Mouse (Mus musculus) CH12.LX (cell line): ENCODE data around the gene Ubtd2. TPM values are rescaled to one million over a fixed set of nuclear protein-coding genes. Genes with fewer than 3 reads are reported as not detected.
A peak's percentile ranks its signal among the peaks of the same experiment; 100 is the strongest.

Experiments used
- DNase-seq: peaks from one replicate; pipeline ENCODE4 v3.0.0-alpha.2; 2013; ENCODE audit errors: extremely low read depth
- H3K27ac ChIP-seq: 2 replicates; pipeline ENCODE4 v1.5.1; 2012; ENCODE audit warnings: low read depth, mild to moderate bottlenecking, control low read depth, moderate library complexity; ENCODE audit not compliant: insufficient read depth
- H3K27me3 ChIP-seq: replicated peaks from 2 replicates; pipeline ENCODE3; 2012; ENCODE audit warnings: inconsistent platforms
- H3K36me3 ChIP-seq, 2 experiments: replicated peaks in 1 of 2; 2 replicates each; pipeline versions ENCODE3 to v1.6.1; 2012; ENCODE audit warnings: inconsistent platforms in 1 of 2, low read length in 1 of 2, mild to moderate bottlenecking in 1 of 2, mixed read lengths in 1 of 2, moderate library complexity in 1 of 2; ENCODE audit not compliant: control insufficient read depth in 1 of 2, insufficient read depth in 1 of 2
- H3K4me1 ChIP-seq, 2 experiments: 2 replicates each; pipeline ENCODE4 v1.6.1; 2012; ENCODE audit warnings: inconsistent platforms in 1 of 2, moderate library complexity in 1 of 2; ENCODE audit not compliant: insufficient read depth in 2 of 2, control insufficient read depth in 1 of 2
- H3K4me2 ChIP-seq: 2 replicates; pipeline ENCODE4 v1.6.1; 2012; ENCODE audit warnings: low read depth, mild to moderate bottlenecking, control low read depth; ENCODE audit not compliant: poor library complexity, insufficient read depth, severe bottlenecking
- H3K4me3 ChIP-seq, 3 experiments: fragments of 150-350 bp in 1 of 3; sonication (generic) in 1 of 3; replicated peaks in 1 of 3; 2 replicates each; pipeline versions ENCODE3 to v1.5.1; 2011 to 2012; ENCODE audit warnings: low read depth in 2 of 3, low read length in 2 of 3, mild to moderate bottlenecking in 2 of 3, moderate library complexity in 2 of 3, control low read depth in 1 of 3, improper control_type of control experiment in 1 of 3, inconsistent platforms in 1 of 3, mixed read lengths in 1 of 3; ENCODE audit not compliant: poor library complexity in 1 of 3
- H3K79me2 ChIP-seq: replicated peaks from 2 replicates; pipeline ENCODE4 v1.6.1; 2012; ENCODE audit warnings: mild to moderate bottlenecking, moderate library complexity; ENCODE audit not compliant: control insufficient read depth, poor library complexity, insufficient read depth, severe bottlenecking; ENCODE audit errors: extremely low read depth
- H3K9ac ChIP-seq: 2 replicates; pipeline ENCODE4 v1.6.1; 2012; ENCODE audit warnings: low read depth, mild to moderate bottlenecking, control low read depth, moderate library complexity; ENCODE audit not compliant: insufficient read depth
- H3K9me3 ChIP-seq: replicated peaks from 2 replicates; pipeline ENCODE3; 2012; ENCODE audit warnings: low read length, inconsistent platforms, mixed read lengths
- BHLHE40 ChIP-seq: IDR thresholded peaks from 2 replicates; pipeline ENCODE4 v1.6.1; 2011; ENCODE audit warnings: mild to moderate bottlenecking, low read depth, low read length, improper control_type of control experiment
- CHD1 ChIP-seq: IDR thresholded peaks from 2 replicates; pipeline ENCODE4 v1.6.1; 2012; ENCODE audit warnings: low read depth, low read length, improper control_type of control experiment, inconsistent platforms
- E2F4 ChIP-seq: IDR thresholded peaks from 2 replicates; pipeline ENCODE4 v1.6.1; 2011; ENCODE audit warnings: low read depth, low read length, improper control_type of control experiment; ENCODE audit not compliant: insufficient replicate concordance
- ELF1 ChIP-seq: IDR thresholded peaks from 2 replicates; pipeline ENCODE4 v1.6.1; 2014; ENCODE audit warnings: low read depth, mild to moderate bottlenecking, inconsistent platforms, low read length, improper control_type of control experiment
- EP300 ChIP-seq: IDR thresholded peaks from 2 replicates; pipeline ENCODE4 v1.6.1; 2011; ENCODE audit warnings: low read length, improper control_type of control experiment
- IRF4 ChIP-seq: IDR thresholded peaks from 2 replicates; pipeline ENCODE4 v1.6.1; 2014; ENCODE audit warnings: low read depth, mild to moderate bottlenecking, inconsistent platforms, low read length, improper control_type of control experiment
- JUND ChIP-seq: conservative IDR thresholded peaks from 2 replicates; pipeline ENCODE4 v1.6.1; 2011; ENCODE audit warnings: low read depth, low read length, improper control_type of control experiment
- KAT2A ChIP-seq: IDR thresholded peaks from 2 replicates; pipeline ENCODE4 v1.6.1; 2012; ENCODE audit warnings: low read length, improper control_type of control experiment, inconsistent platforms; ENCODE audit not compliant: insufficient replicate concordance
- MAFK ChIP-seq: IDR thresholded peaks from 2 replicates; pipeline ENCODE4 v1.6.1; 2011; ENCODE audit warnings: low read length, improper control_type of control experiment; ENCODE audit not compliant: insufficient replicate concordance
- MAZ ChIP-seq: IDR thresholded peaks from 2 replicates; pipeline ENCODE4 v1.6.1; 2012; ENCODE audit warnings: low read depth, mild to moderate bottlenecking, inconsistent platforms, low read length, improper control_type of control experiment, moderate library complexity
- MXI1 ChIP-seq: IDR thresholded peaks from 2 replicates; pipeline ENCODE4 v1.6.1; 2011; ENCODE audit warnings: mild to moderate bottlenecking, low read depth, low read length, improper control_type of control experiment
- MYC ChIP-seq: IDR thresholded peaks from 2 replicates; pipeline ENCODE4 v1.6.1; 2011; ENCODE audit warnings: low read depth, mild to moderate bottlenecking, improper control_type of control experiment, low read length
- NELFE ChIP-seq: IDR thresholded peaks from 2 replicates; pipeline ENCODE4 v1.6.1; 2011; ENCODE audit warnings: low read depth, low read length, improper control_type of control experiment
- NRF1 ChIP-seq: IDR thresholded peaks from 2 replicates; pipeline ENCODE4 v1.6.1; 2014; ENCODE audit warnings: low read depth, mild to moderate bottlenecking, inconsistent platforms, low read length, improper control_type of control experiment, moderate library complexity
- POLR2A ChIP-seq: IDR thresholded peaks from 2 replicates; pipeline ENCODE4 v1.6.1; 2011; ENCODE audit warnings: low read depth, mild to moderate bottlenecking, improper control_type of control experiment, low read length
- RCOR1 ChIP-seq: conservative IDR thresholded peaks from 2 replicates; pipeline ENCODE4 v1.6.1; 2012; ENCODE audit warnings: low read depth, mild to moderate bottlenecking, inconsistent platforms, low read length, improper control_type of control experiment
- SMC3 ChIP-seq: IDR thresholded peaks from 2 replicates; pipeline ENCODE4 v1.6.1; 2011; ENCODE audit warnings: low read depth, low read length, improper control_type of control experiment
- TBP ChIP-seq: conservative IDR thresholded peaks from 2 replicates; pipeline ENCODE4 v1.6.1; 2011; ENCODE audit warnings: low read depth, low read length, improper control_type of control experiment
- TCF12 ChIP-seq: IDR thresholded peaks from 2 replicates; pipeline ENCODE4 v1.6.1; 2014; ENCODE audit warnings: low read depth, mild to moderate bottlenecking, inconsistent platforms, low read length, improper control_type of control experiment
- ZKSCAN1 ChIP-seq: IDR thresholded peaks from 2 replicates; pipeline ENCODE4 v1.6.1; 2012; ENCODE audit warnings: low read depth, inconsistent platforms, low read length, improper control_type of control experiment, borderline replicate concordance
- ZMIZ1 ChIP-seq: IDR thresholded peaks from 2 replicates; pipeline ENCODE4 v1.6.1; 2012; ENCODE audit warnings: low read depth, mild to moderate bottlenecking, inconsistent platforms, low read length, improper control_type of control experiment
- dilution Hi-C: fragments of 300-500 bp; cut with MboI; formaldehyde crosslinking; loops from 2 replicates; pipeline ENCODE4 v1.14.3; 2020; ENCODE audit warnings: low sequenced_read_pairs; ENCODE audit not compliant: extremely low pct_unique_long_range_greater_than_20kb, extremely low pct_ligation_motif_present
- in situ Hi-C: fragments of 300-500 bp; cut with MboI; formaldehyde crosslinking; loops from 3 replicates; pipeline ENCODE4 v1.14.3; 2019; ENCODE audit warnings: low sequenced_read_pairs, low pct_ligation_motif_present, low pct_unique_long_range_greater_than_20kb, mixed read lengths
- polyA plus RNA-seq: library from polyadenylated mRNA; unstranded; fragments of >175 nt; gene quantifications from 2 replicates; pipeline ENCODE4 v1.2.1, GENCODE M21; 2012; ENCODE audit warnings: low read depth; ENCODE audit not compliant: insufficient read length
- total RNA-seq, 2 experiments: library from RNA; depleted of rRNA; stranded (reverse); fragments of 300-350 nt in 1 of 2; fragments of >200 nt in 1 of 2; gene quantifications; 2 replicates each; pipeline ENCODE4 v1.2.3; 2012 to 2014

Ubtd2 gene
- total and polyA plus RNA-seq, 3 experiments = 10.3 to 18.2 (median 17.8) TPM

DNA sequence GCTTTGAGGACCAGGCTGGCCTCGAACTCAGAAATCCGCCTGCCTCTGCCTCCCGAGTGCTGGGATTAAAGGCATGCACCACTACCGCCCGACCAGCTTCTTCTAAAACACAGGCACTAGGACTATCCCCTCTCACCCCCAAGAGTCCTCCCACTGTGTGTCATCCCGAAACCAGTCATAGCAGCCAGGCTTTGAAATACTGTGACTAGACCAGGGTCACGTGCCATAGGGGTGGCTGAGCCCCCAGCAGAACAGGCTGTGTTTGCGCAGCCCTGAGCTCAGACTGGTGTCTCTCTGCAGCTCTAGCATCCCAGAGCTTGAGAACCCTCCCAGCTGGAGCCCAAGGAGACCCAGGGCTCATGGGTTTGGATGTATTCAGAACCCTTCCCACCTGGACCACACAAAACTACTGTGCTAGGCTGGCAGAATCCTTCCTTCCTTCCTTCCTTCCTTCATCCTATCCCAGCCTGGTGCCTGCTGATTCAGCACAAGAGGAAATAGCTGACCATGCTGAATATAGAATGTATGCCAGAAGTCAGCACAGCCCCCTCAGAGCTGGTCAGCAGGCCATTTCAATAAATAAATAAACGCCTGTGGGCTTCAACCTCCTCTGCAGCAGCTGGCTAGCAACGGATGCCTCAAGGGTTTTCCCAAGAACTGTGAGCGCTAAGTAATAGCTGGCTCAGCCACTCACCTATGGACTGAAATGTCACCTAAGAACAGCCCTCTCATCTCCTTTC is 45.2 kb upstream of the Ubtd2 start (continued):
- TF ChIP-seq MAZ (no peak), BHLHE40 (peak; percentile 94), MYC (no peak), ZMIZ1 (no peak), SMC3 (no peak), TCF12 (no peak), MAFK (0 out of 2 replicates have a peak, but pooled peaks have one; percentile 50)

DNA sequence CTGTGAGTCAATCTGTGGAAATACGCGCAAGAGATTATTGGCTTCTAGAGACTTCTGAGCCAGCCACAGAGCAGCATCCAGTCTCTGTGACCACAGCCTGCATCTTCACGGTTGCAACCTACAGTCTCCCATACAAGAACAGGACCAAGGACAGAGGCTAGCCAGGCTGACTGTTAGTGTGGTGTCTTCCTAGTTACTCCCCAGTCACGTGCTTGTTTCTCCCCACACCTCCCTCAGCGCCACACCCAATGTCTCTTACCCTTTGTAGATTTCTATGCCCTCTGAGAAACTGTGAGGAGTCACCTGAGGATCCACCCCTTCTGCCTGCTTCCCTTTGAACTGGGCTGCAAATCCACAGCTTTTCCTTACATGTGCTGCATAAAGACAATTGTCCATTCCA is 35.2 kb upstream of the Ubtd2 start:
- Histone ChIP-seq H3K27ac (no peak overlapping the region), H3K4me1 (no peaks in the 10 kb centered on the region), H3K36me3 (peaks cover 4 to 87% of the 10 kb centered on the region in 2 experiments), H3K79me2 (no peaks in the 10 kb centered on the region), H3K4me3 (no peak overlapping the region), H3K4me2 (no peak overlapping the region), H3K9ac (no peak overlapping the region)
- in situ Hi-C loops = no loop called here
- no peak for DNase-seq
- TF ChIP-seq NRF1 (no peak), MAFK (no peak), ZMIZ1 (no peak), ELF1 (no peak), KAT2A (no peak), TCF12 (no peak), E2F4 (no peak), ZKSCAN1 (no peak), BHLHE40 (no peak), JUND (no peak), SMC3 (no peak), TBP (no peak), CHD1 (no peak), NELFE (no peak)
- TF ChIP-seq, all 38 proteins: peak for 0
- dilution Hi-C loops = no loop called here
- no peaks in the 10 kb centered on the region for H3K27me3 ChIP-seq
- H3K9me3 ChIP-seq = no peaks in the 10 kb centered on the region

DNA sequence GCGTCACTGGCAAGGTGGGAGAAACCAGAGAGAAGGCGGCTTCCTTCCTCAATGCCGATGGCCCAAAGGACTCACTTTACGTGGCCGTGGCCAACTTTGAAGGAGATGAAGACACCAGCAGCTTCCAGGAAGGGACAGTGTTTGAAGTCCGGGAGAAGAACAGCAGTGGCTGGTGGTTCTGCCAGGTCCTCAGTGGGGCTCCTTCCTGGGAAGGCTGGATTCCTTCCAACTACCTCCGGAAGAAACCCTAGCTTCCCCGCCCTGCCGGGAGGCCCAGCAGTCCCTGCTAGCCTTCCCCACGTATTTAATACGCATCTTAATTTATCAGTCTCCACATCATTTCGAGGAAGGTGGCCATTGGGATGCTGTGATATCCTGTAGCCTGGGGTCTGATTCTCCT is 31.9 kb upstream of the Ubtd2 start:
- no peak overlapping the region for H3K4me2 ChIP-seq
- TF ChIP-seq MYC = no peak
- TF ChIP-seq IRF4 = no peak
- no peak for TF ChIP-seq EP300
- TF ChIP-seq POLR2A = no peak
- TF ChIP-seq MXI1 = no peak
- no peak for TF ChIP-seq E2F4
- no peak for TF ChIP-seq TCF12
- TF ChIP-seq RCOR1 = no peak
- no peak for TF ChIP-seq NRF1
- peaks cover 4 to 67% of the 10 kb centered on the region in 2 experiments for H3K36me3 ChIP-seq
- H3K9ac ChIP-seq = no peak overlapping the region
- dilution Hi-C loops (no loop called here), in situ Hi-C loops (no loop called here)
- DNase-seq = no peak
- H3K9me3 ChIP-seq = no peaks in the 10 kb centered on the region
- no peaks in the 10 kb centered on the region for H3K27me3 ChIP-seq
- H3K4me1 ChIP-seq = no peaks in the 10 kb centered on the region
- no peak overlapping the region for H3K27ac ChIP-seq
- no peak overlapping the region for H3K4me3 ChIP-seq
- H3K79me2 ChIP-seq = no peaks in the 10 kb centered on the region
